Mouse (Mus musculus): ENCODE data around the gene Rapgef1.

Rapgef1 gene

DNA sequence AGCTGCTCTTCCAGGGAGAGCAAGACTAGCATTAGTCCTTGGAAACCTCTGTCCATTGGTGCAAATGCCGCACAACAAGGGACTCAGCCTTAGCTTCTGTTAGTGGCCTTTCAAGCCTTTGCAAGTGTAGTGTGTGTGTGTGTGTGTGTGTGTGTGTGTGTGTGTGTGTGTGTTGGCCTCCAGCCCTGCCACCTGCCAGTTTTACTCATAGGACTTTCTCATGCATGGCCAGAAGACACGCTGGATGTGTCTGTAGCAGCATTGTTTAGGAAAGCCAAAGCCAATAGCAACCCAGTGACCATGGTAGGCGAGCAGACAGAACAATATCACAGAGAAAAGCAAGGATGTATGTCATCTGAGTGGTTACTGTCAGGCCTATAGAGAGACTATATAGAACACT is 52.3 kb downstream of the Rapgef1 start:
- DNase-seq (ENCODE audit: low spot score in 2 of 2), result no peak

DNA sequence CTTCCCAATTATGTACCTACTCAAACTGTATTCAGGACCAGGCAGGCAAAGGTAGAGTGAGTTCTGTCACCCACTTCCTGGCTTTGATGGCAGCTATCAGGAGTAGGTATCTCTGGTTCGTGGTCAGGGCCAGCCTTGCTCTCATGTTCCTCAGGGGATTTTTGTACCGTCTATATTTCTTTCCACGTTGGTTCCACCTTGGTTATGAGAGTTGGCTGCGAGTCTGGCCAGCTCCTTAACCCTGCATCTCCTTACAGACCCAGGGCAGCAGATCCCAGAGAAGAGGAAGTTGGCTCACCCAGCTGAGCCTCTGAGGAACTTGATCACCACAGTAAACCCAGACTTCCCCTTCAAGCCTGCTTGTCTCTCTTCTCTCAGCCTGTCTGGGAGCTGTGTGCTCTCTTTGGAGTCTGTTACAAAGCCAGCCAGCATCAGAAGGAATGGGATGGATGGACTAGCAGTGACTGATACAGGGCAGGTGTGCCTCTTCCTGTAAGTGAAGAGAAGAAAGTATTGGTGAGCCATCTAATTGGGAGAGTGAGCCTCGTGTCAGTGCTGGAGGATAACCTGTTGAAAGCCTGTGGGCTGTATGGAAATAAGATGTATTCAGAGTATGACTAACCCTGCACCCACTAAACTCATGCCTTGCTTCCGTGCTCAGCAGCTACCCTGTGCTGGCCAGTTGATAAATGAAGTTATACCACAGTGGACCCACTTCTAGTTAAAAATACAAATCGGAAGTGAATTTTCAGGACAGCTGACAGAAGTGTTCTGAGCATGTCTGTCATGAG is 53.4 kb downstream of the Rapgef1 start:
- peak; percentile 28 to 56 for DNase-seq (ENCODE audit: low spot score in 2 of 2)

DNA sequence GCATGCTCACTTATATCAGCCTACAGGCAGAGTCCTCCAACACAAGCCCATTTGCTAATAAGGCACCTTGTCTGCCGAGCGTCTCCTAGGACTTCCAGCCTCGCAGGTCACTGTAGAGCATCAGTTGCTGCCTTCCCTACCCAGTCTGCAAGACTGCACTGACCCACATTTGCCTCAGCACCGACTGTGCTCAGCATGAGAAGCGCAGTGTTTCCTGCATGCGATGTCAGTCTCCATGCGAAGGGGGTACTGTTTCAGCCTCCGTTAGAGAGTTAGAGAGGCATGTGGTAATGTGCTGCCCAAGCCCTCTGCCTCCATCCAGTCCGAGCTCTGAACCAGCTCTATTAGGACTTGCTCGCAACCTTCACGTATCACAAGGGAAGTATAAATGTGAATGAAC is 54.6 kb downstream of the Rapgef1 start:
- DNase-seq (ENCODE audit: low spot score in 2 of 2), result no peak

DNA sequence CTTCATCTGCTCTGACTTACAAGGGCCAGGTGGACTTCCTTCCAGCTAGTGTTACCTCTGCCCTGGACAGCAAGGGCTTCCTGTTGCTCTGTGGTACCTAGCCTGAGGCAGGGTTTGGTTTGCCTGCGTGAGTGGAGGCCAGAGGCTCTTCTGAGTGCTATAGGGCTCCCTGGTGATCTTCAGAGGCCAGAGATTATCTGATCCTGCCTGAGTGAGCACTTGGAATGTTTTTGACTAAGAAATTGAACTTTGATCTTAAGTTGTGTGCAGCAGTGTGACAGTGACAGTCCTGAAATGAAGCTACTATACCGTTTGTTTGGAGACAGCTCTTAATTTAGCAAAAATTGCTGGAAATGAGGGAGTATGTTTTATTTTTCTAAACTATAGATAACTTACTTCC is 55.0 kb downstream of the Rapgef1 start:
- DNase-seq (ENCODE audit: low spot score in 2 of 2), result no peak

DNA sequence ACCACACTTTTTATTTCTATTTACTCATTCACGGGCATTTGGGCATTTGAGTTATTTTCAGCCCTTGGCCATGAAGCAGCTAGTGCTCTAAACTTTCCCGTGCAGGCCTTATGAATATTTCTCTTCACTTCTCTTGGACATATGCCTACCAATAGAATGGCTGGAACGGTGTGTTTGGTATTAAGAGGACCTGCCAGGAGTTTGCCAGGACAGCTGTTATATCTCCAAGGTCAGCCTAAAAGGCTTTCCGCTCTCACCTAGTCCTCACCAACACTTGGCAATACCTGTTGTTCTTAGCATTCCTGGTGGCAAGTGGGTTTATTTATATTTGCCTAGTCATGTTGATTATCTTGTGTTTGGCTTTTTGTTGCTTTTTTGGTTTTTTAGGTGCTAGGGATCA is 56.3 kb downstream of the Rapgef1 start:
- DNase-seq (ENCODE audit: low spot score in 2 of 2), result peak; percentile 52 to 60

DNA sequence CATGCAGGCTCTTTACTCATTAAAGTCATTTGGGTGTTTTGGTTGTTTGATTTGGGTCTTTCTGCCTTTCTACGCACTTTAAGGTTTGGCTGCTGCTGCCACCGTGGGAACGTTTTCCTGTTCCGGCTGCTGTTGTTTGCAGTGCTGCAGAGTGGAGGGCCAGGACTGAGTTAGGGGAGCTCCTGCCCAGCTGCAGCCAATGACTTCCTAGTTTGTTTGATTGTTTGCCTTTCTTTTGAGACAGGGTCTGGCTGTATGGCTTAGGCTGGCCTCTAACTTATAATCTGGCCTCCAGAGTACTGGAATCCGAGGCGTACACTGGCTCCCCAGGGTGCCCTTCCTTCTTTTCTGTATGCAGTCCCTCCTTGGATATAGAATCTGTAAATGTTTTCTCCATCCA is 57.0 kb downstream of the Rapgef1 start:
- DNase-seq (ENCODE audit: low spot score in 2 of 2), result no peak

DNA sequence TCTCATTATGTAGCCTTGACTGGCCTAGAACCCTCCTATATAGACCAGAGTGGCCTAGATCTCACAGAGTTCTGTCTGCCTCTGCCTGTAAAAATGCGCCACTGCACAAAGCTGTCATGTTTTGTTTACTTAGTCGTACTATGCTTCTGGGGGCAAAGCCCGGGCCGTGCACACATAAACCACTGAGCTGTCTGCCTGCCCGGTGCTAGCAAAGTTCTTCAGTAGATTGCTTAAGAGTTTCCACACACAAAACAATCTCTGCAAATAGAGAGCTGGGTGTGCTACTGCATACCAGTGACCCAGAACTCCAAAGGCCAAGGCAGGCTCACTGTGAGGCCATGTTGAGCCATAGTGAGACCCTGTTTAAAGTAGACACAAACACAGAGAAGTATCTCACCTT is 58.3 kb downstream of the Rapgef1 start:
- DNase-seq (ENCODE audit: low spot score in 2 of 2), result no peak

DNA sequence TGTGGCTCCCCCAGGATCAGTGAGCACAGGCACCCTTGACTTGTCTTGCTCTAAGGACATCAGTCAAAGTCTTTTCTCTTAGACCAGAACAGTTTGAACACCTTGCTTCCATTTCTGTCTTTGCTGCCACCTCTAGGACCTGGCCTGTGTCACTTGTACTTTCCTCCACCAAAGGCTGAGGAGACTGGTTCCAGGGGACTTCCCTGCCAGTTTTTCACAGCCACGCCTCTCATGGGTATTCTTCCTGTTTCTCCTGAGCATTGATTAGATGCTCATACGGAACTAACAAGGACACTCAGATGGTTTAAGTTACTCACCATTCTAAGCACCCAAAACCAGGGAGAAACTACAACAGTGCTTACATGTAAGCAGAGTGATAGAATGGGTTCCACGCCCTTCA is 59.0 kb downstream of the Rapgef1 start:
- no peak for DNase-seq (ENCODE audit: low spot score in 2 of 2)

DNA sequence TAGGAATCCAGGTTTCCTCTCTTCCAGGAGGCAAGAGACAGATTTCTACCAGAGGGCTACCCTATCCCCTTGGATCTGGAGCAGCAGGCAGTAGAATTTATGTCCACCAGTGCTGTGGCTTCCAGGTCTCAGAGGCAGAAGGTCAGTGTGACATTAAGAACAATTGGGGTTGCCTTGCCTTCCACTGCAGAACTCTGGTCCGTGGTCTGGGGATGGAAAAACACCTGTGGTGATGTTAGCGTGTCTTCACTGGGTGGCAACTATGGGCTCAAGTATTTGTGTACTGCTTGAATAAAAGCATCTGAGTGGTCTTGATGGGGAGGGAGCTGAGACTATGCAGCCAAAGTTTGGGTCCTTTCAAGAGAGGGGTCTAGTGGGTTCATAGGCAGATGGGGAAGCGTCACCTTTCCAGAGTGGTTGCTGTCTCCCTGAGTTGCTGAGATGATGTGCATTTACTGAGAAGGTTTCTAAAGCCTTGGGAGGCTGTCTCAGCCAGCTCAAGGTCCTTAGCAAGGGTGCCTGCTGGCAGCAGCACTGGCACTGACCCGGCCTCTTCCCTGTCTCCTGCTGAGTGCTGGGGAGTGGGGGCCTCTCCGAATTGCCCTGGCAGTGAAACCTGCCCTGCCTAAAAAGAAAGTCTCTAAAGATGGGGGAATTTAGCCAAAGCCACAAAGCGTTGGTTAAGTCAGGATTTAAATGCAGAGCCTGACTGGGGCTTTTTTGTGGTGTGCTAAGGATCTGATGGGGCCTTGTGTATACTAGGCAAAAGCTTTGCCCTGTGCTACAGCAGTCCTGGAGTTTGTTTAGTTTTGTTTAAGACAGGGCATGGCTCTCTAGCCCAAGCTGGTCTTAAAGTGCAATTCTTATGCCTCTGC is 60.4 kb downstream of the Rapgef1 start:
- DNase-seq (ENCODE audit: low spot score in 2 of 2), result no peak

DNA sequence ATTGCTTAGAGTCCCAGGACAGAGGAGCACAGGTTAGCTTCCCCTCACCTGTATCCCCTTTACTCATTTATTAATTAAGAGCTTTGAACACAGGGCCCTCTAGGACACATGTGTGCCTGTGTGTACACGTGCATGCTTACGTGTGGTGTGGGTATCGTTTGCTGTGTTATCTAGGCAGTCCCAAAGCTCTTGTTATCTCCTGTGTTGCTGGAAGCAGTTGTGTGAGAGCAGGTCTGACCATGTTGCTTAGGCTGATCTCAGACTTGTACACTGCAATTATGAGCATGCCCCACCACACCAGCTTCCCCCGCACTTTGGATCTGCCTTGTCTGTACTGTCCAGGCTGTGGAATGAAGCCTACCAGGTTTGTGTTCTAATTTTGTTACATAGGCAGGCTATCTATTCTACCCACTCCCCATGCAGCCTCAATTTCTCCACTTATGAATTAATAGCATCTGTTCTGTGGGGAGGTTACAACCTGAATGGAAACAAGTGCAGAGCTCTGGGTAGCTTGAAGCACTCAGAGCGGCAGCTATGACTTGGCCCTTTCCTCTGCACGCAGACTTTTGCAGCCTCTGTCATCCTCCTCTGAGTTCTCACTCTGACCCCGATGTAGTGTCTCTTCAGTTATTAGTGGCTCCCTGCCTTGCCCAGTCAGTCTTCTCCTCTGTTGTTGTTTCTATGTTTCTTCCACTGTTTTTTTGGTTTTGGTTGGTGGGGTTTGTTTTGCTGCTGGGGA is 63.9 kb downstream of the Rapgef1 start:
- no peak for DNase-seq (ENCODE audit: low spot score in 2 of 2)

DNA sequence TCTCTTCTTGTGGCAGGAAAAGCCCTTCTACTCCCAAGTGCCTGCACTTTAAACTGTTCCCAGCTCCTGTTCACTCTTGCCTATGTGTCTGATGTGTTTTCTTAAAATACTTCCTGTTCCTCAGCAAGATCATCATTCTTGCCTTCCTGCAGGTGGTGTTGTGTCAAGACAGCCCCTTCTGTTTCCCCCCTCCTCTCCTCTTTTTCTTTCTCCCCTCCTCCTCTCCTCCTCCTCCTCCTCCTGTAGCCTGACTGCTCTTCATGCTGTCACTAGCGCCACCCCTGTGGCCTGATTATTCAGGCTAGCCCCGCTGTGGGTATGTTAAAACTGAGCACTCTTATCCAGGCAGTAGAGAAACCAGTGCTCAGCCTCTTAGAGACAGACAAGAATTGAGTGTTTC is 65.0 kb downstream of the Rapgef1 start:
- DNase-seq (ENCODE audit: low spot score in 2 of 2), result no peak

DNA sequence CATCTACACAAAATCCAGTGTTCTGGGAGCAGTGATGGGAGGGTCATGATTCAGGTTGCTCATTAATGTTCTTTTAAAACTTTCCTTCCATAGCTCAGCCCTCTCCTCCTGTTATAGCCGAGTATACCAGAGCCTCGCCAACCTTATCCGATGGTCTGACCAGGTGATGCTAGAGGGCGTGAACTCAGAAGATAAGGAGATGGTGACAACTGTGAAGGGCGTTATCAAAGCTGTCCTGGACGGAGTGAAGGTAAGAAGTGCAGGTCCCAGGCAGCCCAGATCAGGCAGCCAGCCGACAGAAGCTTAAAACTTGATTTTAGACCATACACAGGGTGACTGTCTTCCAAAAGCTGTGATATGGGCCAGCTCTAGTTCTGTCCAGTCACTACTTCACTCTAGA is 69.5 kb downstream of the Rapgef1 start:
- no peak for DNase-seq (ENCODE audit: low spot score in 2 of 2)

DNA sequence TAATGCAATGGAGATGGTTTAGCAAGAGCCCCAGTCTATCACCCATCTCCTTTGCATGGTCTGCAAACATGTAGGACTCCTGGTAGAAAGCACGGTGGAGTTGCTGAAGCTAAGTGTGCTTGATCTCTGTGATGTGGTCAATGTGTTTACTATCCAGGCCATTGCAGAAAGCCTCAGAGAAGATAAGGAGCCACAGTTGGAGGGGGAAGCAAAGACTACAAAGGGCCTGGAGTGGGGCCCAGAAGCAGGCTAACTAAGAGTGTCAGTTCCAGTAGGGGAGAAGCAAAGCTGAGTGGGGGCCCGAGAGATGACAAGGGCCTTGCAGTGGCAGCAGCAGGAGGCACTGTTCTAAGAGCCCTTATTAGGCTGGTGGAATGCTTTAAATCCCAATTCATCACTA is 70.0 kb downstream of the Rapgef1 start:
- no peak for DNase-seq (ENCODE audit: low spot score in 2 of 2)

DNA sequence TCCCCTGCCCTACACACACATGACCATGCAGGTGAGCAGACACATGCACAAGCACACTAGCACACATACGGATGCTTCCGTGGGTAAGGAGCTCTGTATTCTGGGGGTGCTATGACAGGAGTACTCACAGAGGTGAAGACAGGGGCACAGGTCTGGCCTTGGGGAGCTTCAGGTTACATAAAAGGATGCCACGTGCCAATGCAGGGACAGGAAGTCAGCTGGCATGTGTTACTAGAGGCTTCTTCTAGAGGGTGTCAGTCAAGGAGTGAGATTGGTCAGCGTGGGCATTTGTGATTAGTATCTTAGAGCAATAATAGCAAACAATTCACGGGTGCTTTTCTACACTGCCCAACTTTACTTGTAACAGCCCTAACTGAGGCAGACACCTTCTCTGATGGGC is 71.5 kb downstream of the Rapgef1 start:
- DNase-seq (ENCODE audit: low spot score in 2 of 2), result no peak

DNA sequence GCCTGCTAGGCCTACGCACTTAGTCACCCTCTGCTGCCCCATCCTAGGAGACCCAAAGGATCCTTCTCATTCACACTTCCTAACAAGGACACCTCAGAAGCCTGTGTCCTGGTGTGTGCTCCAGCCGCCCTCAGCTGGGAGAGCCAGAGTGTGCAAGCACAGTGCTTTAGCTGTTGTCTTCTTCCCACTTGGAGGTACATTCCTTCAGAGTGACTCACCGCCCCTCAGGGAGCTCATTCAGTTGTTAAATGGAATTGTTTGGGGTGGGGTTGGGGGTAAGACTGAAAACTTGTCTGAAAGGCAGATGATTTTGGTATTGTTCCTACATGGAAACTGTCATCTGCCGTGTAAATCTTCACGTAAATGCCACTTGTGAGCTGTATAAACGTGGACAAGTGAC is 72.0 kb downstream of the Rapgef1 start:
- DNase-seq (ENCODE audit: low spot score in 2 of 2), result no peak

DNA sequence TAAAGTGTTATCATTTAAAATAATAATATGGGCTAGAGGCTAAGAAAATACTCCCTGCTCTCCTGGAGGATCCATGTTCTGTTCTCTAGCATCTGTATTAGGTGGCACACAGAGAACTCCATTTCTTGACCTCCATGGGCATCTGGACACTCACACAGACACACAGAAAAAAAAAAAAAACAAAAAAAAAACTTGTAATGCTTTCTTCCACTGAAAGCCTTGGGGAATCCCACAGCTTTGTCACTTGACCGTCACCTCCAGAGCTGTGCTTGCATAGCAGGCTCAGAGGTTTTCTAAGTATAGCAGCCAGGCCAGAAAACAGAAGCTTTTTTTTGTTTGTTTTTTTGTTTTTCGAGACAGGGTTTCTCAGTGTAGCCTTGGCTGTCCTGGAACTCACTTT is 72.7 kb downstream of the Rapgef1 start:
- no peak for DNase-seq (ENCODE audit: low spot score in 2 of 2)

DNA sequence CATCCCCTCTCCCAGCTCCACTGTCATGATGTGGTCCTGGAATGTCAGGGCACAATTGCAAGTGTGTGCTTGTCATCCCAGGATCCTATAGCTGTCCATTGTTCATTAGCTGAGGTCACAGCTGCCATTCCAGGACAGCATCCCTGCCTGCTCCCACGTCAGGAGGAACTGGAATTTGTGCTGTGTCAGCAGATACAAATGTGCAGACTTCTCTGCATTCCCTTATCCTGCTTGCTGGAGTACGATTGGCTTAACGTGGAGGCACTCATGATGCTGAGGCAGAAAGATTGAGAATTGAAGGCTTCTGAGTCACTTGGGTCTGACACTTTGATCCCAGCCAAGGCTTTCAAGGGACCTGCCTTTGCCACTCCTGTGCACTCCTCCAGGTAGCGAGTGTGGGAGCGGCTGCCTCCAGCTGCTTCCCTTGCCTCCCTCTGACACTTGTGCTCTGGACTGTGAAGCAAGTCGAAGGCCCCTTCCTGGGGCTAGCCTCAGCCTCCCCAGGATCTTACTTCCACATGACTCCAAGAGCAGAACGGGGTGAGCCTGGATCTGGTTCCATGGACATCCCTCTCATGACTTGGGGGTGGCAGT is 76.8 kb downstream of the Rapgef1 start:
- no peak for DNase-seq (ENCODE audit: low spot score in 2 of 2)

DNA sequence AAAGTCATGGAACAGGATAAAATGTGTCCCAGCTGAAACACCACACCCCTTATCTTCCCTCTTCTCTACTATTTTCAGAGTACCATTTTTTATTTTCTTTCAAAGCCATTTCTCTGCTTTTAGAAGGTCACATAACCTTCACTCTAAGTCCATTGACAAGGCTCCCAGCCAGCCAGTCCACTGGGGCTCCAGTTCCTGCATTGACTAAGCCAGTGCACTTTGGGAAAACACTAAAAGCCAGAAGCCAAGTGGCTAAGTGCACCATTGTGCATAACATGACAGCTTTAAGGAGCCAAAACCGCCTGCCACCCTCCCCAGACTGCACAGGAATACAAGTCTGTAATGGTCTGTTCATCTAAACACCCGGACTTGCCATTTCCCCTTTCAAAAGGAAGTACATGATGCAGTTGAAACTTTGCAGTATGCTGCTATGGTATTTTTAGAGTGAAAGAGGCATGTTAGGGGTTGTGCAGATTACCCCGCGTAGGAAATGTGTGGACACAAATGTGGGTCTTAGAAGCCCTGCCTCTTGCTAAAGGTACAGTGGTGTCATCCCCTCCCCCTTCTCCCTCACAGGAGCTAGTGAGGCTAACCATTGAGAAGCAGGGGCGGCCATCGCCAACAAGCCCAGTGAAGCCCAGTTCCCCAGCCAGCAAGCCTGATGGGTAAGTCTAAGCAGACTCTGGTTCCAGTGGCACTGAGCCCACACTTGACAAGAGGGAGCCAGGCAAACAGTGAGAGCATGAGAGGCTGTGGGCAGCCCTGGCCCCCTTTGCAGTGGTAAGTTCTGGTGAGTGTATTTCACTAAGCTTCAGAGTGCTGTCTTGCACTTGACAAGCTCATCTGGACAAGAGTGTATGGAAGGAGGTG is 79.1 kb downstream of the Rapgef1 start:
- DNase-seq (ENCODE audit: low spot score in 2 of 2), result no peak

DNA sequence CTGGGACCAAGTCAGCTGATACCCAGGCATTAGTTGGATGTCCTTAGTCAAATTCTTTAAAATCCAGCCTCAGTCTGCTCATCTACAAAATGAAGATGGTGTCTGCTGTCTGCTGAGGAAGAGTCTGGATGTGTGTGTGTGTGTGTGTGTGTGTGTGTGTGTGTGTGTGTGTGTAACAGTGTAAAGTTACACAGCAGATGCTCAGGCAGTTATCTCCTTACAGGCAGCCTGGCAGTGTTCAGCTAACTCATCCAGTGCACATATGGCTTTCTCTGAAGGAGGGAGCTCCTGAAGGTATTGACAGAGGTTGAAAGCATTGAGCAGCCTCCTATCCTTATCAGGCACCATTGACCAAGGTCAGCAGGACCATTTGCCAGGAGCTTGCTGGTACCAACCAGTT is 81.4 kb downstream of the Rapgef1 start:
- DNase-seq (ENCODE audit: low spot score in 2 of 2), result no peak

DNA sequence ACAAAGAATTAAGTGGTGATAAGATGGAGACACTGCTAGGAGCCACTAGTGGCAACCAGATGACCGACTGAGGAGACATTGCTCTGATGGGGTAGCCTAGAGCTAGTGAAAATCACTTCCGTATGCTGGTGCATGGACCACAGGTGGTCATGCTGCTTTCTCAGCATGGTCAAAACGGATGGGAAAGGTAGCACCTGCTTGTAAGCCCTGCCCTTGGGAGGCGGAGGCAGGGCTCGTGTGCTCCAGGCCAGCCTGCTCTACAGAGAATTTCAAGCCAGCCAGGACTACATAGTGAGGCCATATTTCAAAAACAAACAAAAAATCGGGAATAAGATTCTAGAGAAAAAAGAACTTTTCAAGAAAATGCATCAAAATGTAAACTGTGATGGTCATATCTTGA is 81.9 kb downstream of the Rapgef1 start:
- DNase-seq (ENCODE audit: low spot score in 2 of 2), result no peak

DNA sequence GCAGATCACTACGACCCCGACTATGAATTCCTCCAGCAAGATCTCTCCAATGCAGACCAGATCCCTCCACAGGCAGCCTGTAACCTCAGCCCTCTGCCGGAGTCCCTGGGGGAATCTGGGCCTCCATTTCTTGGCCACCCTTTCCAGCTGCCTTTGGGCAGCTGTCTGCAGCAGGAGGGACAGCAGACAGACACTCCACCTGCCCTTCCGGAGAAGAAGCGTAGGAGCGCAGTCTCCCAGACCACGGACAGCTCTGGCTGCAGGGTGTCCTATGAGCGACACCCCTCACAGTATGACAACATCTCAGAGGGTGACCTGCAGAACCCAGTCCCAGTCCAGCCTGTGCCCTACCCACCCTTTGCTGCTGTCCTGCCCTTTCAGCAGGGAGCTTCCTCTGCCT is 82.7 kb downstream of the Rapgef1 start:
- DNase-seq (ENCODE audit: low spot score in 2 of 2), result no peak

All from heart, adult 9 months (tissue).